Mouse (Mus musculus): Measurements from ENCODE around the gene Slc31a1. TPM values are rescaled to one million over a fixed set of nuclear protein-coding genes. Genes with fewer than 3 reads are reported as not detected.

Slc31a1 gene
- polyA plus RNA-seq, 1 experiment from 2014 or later = 52.0 TPM

GRCm38 (mm10) chr4:62407730-62408582, 47.4 kb downstream of the Slc31a1 start:
- Histone ChIP-seq H3K27ac (ENCODE audit: poor library complexity, severe bottlenecking) (peak overlapping the region; percentile 76), H3K4me2 (peak overlapping the region; percentile 54), H3K9me3 (replicated peaks) (no peaks in the 10 kb centered on the region), H3K4me3 (peak overlapping the region; percentile 78), H3K27me3 (replicated peaks) (no peaks in the 10 kb centered on the region), H3K4me1 (replicated peaks) (peaks cover 28% of the 10 kb centered on the region), H3K36me3 (peaks cover 34% of the 10 kb centered on the region), H3K9ac (peak overlapping the region; percentile 85)
- WGBS = under 1% methylated on average over 35 of the region's 35 CpGs
- ATAC-seq (ENCODE audit: insufficient number of reproducible peaks, low FRiP score) = peak; percentile 59

- Histone ChIP-seq H3K4me2 (peak within 1 kb of the TSS; percentile 79), H3K27me3 (replicated peaks) (no peaks in the 10 kb centered on the region), H3K36me3 (peaks cover 38% of the 10 kb centered on the region), H3K9ac (peak within 1 kb of the TSS; percentile 86), H3K9me3 (replicated peaks) (no peaks in the 10 kb centered on the region), H3K4me3 (peak within 1 kb of the TSS; percentile 78), H3K27ac (ENCODE audit: poor library complexity, severe bottlenecking) (peak within 1 kb of the TSS; percentile 78), H3K4me1 (replicated peaks) (peaks cover 28% of the 10 kb centered on the region)
- WGBS = under 1% methylated on average over 39 of the region's 39 CpGs
- peak; percentile 99 for ATAC-seq (ENCODE audit: insufficient number of reproducible peaks, low FRiP score)
Observed at GRCm38 (mm10) chr4:62408601-62409282, 48.2 kb downstream of the Slc31a1 start, which contains the start of the genes Cdc26 and Prpf4. Gene Cdc26, minus strand, starts transcription at chr4:62408642. Gene Prpf4, plus strand, starts transcription at chr4:62408797.

GRCm38 (mm10) chr4:62409615-62410014, 49.1 kb downstream of the Slc31a1 start:
- H3K27ac ChIP-seq (ENCODE audit: poor library complexity, severe bottlenecking) = peak overlapping the region; percentile 78; the same call in 1 of the 2 replicates
- peaks cover 38% of the 10 kb centered on the region for H3K36me3 ChIP-seq
- H3K9me3 ChIP-seq (replicated peaks) = no peaks in the 10 kb centered on the region
- H3K4me3 ChIP-seq = peak overlapping the region; percentile 78
- H3K4me1 ChIP-seq (replicated peaks) = peaks cover 28% of the 10 kb centered on the region
- peak overlapping the region; percentile 79 for H3K4me2 ChIP-seq
- 37% methylated on average over 6 of the region's 6 CpGs for WGBS
- no peaks in the 10 kb centered on the region for H3K27me3 ChIP-seq (replicated peaks)
- peak overlapping the region; percentile 86 for H3K9ac ChIP-seq
- no peak for ATAC-seq (ENCODE audit: insufficient number of reproducible peaks, low FRiP score)

- Histone ChIP-seq H3K4me2 (peak overlapping the region; percentile 79), H3K9ac (peak overlapping the region; percentile 21; the same call in 1 of the 2 replicates), H3K4me3 (no peak overlapping the region), H3K27ac (ENCODE audit: poor library complexity, severe bottlenecking) (no peak overlapping the region), H3K4me1 (replicated peaks) (peaks cover 28% of the 10 kb centered on the region), H3K9me3 (replicated peaks) (no peaks in the 10 kb centered on the region), H3K36me3 (peaks cover 43% of the 10 kb centered on the region), H3K27me3 (replicated peaks) (no peaks in the 10 kb centered on the region)
- ATAC-seq (ENCODE audit: insufficient number of reproducible peaks, low FRiP score) = no peak
- 85% methylated on average over 2 of the region's 2 CpGs for WGBS
Observed at GRCm38 (mm10) chr4:62410325-62410724, 49.8 kb downstream of the Slc31a1 start.

GRCm38 (mm10) chr4:62411606-62412005, 51.1 kb downstream of the Slc31a1 start:
- no peak for ATAC-seq (ENCODE audit: insufficient number of reproducible peaks, low FRiP score)
- Histone ChIP-seq H3K4me3 (no peak overlapping the region), H3K27ac (ENCODE audit: poor library complexity, severe bottlenecking) (no peak overlapping the region), H3K9me3 (replicated peaks) (no peaks in the 10 kb centered on the region), H3K36me3 (peaks cover 56% of the 10 kb centered on the region), H3K27me3 (replicated peaks) (no peaks in the 10 kb centered on the region), H3K4me2 (no peak overlapping the region), H3K9ac (no peak overlapping the region), H3K4me1 (replicated peaks) (peaks cover 17% of the 10 kb centered on the region)
- WGBS = 87% methylated on average over 10 of the region's 10 CpGs

GRCm38 (mm10) chr4:62418448-62418847, 57.9 kb downstream of the Slc31a1 start:
- H3K4me1 ChIP-seq (replicated peaks) = no peaks in the 10 kb centered on the region
- H3K9me3 ChIP-seq (replicated peaks) = no peaks in the 10 kb centered on the region
- H3K36me3 ChIP-seq = peaks cover 99% of the 10 kb centered on the region
- no peak overlapping the region for H3K4me2 ChIP-seq
- no peak overlapping the region for H3K9ac ChIP-seq
- WGBS = 95% methylated on average over 8 of the region's 8 CpGs
- no peak overlapping the region for H3K4me3 ChIP-seq
- no peak for ATAC-seq (ENCODE audit: insufficient number of reproducible peaks, low FRiP score)
- no peaks in the 10 kb centered on the region for H3K27me3 ChIP-seq (replicated peaks)
- no peak overlapping the region for H3K27ac ChIP-seq (ENCODE audit: poor library complexity, severe bottlenecking)

- Histone ChIP-seq H3K4me2 (no peak overlapping the region), H3K9ac (no peak overlapping the region), H3K27ac (ENCODE audit: poor library complexity, severe bottlenecking) (no peak overlapping the region), H3K4me1 (replicated peaks) (no peaks in the 10 kb centered on the region), H3K9me3 (replicated peaks) (no peaks in the 10 kb centered on the region), H3K36me3 (peaks cover 100% of the 10 kb centered on the region), H3K27me3 (replicated peaks) (no peaks in the 10 kb centered on the region), H3K4me3 (no peak overlapping the region)
- ATAC-seq (ENCODE audit: insufficient number of reproducible peaks, low FRiP score) = no peak
- 94% methylated on average over 6 of the region's 6 CpGs for WGBS
Observed at GRCm38 (mm10) chr4:62419091-62419490, 58.6 kb downstream of the Slc31a1 start.

- H3K9ac ChIP-seq = no peak overlapping the region
- no peak for ATAC-seq (ENCODE audit: insufficient number of reproducible peaks, low FRiP score)
- H3K36me3 ChIP-seq = peaks cover 49% of the 10 kb centered on the region
- H3K4me1 ChIP-seq (replicated peaks) = peaks cover 6% of the 10 kb centered on the region; the same call in 1 of the 2 replicates
- no peak overlapping the region for H3K4me2 ChIP-seq
- no peak overlapping the region for H3K4me3 ChIP-seq
- no peak overlapping the region for H3K27ac ChIP-seq (ENCODE audit: poor library complexity, severe bottlenecking)
- 82% methylated on average over 4 of the region's 4 CpGs for WGBS
- peaks cover 3% of the 10 kb centered on the region; the same call in 1 of the 2 replicates for H3K27me3 ChIP-seq (replicated peaks)
- no peaks in the 10 kb centered on the region for H3K9me3 ChIP-seq (replicated peaks)
Observed at GRCm38 (mm10) chr4:62425891-62426290, 65.4 kb downstream of the Slc31a1 start.

- no peak overlapping the region for H3K27ac ChIP-seq (ENCODE audit: poor library complexity, severe bottlenecking)
- 61% methylated on average over 17 of the region's 17 CpGs for WGBS
- no peaks in the 10 kb centered on the region for H3K9me3 ChIP-seq (replicated peaks)
- peaks cover 26% of the 10 kb centered on the region for H3K36me3 ChIP-seq
- H3K4me2 ChIP-seq = peak overlapping the region; percentile 21
- H3K9ac ChIP-seq = no peak overlapping the region
- H3K4me3 ChIP-seq = no peak overlapping the region
- ATAC-seq (ENCODE audit: insufficient number of reproducible peaks, low FRiP score) = 0 out of 2 replicates have a peak, but pooled peaks have one; percentile 17
- H3K4me1 ChIP-seq (replicated peaks) = peaks cover 6% of the 10 kb centered on the region; the same call in 1 of the 2 replicates
- H3K27me3 ChIP-seq (replicated peaks) = peaks cover 3% of the 10 kb centered on the region; the same call in 1 of the 2 replicates
Observed at GRCm38 (mm10) chr4:62427978-62428758, 67.6 kb downstream of the Slc31a1 start.

- Histone ChIP-seq H3K9ac (no peak overlapping the region), H3K27me3 (replicated peaks) (peaks cover 3% of the 10 kb centered on the region; the same call in 1 of the 2 replicates), H3K4me2 (no peak overlapping the region), H3K4me1 (replicated peaks) (peaks cover 6% of the 10 kb centered on the region; the same call in 1 of the 2 replicates), H3K27ac (ENCODE audit: poor library complexity, severe bottlenecking) (no peak overlapping the region), H3K9me3 (replicated peaks) (no peaks in the 10 kb centered on the region), H3K36me3 (peaks cover 15% of the 10 kb centered on the region), H3K4me3 (no peak overlapping the region)
- WGBS = 81% methylated on average over 9 of the region's 9 CpGs
- ATAC-seq (ENCODE audit: insufficient number of reproducible peaks, low FRiP score) = no peak
Observed at GRCm38 (mm10) chr4:62429616-62430015, 69.1 kb downstream of the Slc31a1 start.
